Mouse (Mus musculus): ENCODE measurements around the gene Cd247. TPM values are rescaled to one million over a fixed set of nuclear protein-coding genes. Genes with fewer than 3 reads are reported as not detected.

Gene Cd247
- polyA plus RNA-seq, 1 experiment from 2014 or later, result 1.3 TPM

DNA sequence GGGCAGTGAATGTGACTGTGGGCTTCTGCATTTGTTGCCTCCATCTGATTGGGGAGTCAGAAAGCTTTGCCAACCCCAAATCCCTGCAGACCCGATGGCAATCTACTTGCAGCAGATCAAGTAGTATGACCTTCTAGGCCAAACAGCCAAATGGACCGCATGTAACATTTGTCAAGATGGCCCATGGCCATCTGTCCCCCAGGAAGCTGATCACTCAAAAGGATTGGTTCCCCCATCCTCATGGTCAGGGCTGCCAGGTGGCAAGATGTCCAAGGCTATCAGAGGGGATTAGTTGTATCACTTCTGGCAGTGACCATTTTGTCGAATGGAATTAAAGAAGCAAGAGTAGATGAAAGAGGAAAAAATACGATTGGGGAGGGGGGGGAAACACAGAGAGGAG lies 50.7 kb downstream of the Cd247 start:
- H3K4me3 ChIP-seq (ENCODE audit: low read depth, low read length), result no peak overlapping the region
- no peaks in the 10 kb centered on the region for H3K9me3 ChIP-seq (replicated peaks; ENCODE audit: control insufficient read depth, low read length, poor library complexity, severe bottlenecking)
- no peak overlapping the region for H3K27ac ChIP-seq (ENCODE audit: low read length)
- WGBS, result 57% methylated on average over 4 of the region's 4 CpGs
- no peak overlapping the region for H3K4me2 ChIP-seq (ENCODE audit: low read length)
- peaks cover 7% of the 10 kb centered on the region; the same call in 1 of the 2 replicates for H3K27me3 ChIP-seq (ENCODE audit: control insufficient read depth, insufficient read depth, low read depth, low read length)
- no peak for ATAC-seq
- H3K4me1 ChIP-seq (ENCODE audit: control insufficient read depth, insufficient read depth, low read length), result peaks cover 36% of the 10 kb centered on the region
- no peaks in the 10 kb centered on the region for H3K36me3 ChIP-seq (ENCODE audit: control insufficient read depth, insufficient read depth, low read length)
- H3K9ac ChIP-seq (ENCODE audit: low read depth, low read length), result no peak overlapping the region

DNA sequence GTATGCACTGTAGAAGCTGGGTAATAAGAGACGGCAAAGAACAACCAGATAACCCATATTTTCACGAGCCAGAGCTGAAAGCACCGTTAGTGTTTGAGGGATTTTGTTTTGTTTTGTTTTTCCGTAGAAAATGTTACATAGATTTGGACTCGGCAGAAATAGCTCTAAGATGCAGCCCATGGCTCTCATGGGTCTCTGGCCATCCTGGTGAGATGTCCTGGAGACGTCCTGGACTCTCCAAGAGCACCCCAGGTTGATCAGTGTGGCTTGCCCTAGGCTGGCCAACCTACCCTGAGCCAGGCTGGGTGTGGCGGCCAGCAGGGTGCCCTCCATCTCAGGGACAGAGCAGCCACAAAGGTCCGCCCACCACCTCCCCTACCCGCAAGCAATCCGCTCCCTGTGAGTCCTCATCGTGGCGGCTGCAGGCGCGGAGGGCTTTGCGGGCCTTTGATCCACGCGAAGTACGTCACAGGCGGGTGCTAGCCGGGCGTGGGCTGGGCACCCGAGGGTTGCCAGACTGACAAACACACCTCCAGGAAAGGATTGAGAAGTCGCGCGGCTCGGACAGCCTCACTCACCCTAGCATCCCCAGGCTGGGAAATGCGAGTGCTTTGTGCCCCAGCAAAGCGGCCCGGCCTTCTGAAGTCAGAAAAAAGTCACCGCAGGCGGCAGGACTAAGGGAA lies 52.2 kb downstream of the Cd247 start:
- peaks cover 9% of the 10 kb centered on the region for H3K27me3 ChIP-seq (ENCODE audit: control insufficient read depth, insufficient read depth, low read depth, low read length)
- no peaks in the 10 kb centered on the region for H3K36me3 ChIP-seq (ENCODE audit: control insufficient read depth, insufficient read depth, low read length)
- peak overlapping the region; percentile 35 for H3K4me3 ChIP-seq (ENCODE audit: low read depth, low read length)
- WGBS, result 11% methylated on average over 31 of the region's 31 CpGs
- H3K27ac ChIP-seq (ENCODE audit: low read length), result peak overlapping the region; percentile 41; the same call in 1 of the 2 replicates
- peak overlapping the region; percentile 67 for H3K4me2 ChIP-seq (ENCODE audit: low read length)
- H3K9me3 ChIP-seq (replicated peaks; ENCODE audit: control insufficient read depth, low read length, poor library complexity, severe bottlenecking), result no peaks in the 10 kb centered on the region
- H3K4me1 ChIP-seq (ENCODE audit: control insufficient read depth, insufficient read depth, low read length), result peaks cover 39% of the 10 kb centered on the region
- peak; percentile 16; the same call in 1 of the 2 replicates for ATAC-seq
- H3K9ac ChIP-seq (ENCODE audit: low read depth, low read length), result peak overlapping the region; percentile 66

DNA sequence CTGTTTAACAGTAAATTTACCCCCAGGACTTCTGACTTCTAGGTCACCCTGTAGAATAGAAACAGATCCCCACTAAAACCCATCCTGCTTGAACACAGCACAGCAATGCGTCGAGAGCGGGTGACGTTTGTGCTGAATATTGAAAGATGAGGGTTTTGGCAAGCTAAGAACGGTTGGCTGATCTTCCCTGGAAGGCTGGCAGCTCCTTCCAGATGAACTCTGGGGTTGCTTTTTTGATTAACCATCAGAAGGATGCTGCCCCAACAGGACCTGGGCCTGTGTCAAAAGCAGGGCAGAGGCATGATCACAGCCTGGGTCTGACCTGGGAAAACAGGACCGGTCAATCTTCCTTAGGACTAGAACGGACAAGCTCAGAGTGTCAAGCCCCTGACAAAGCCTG lies 53.7 kb downstream of the Cd247 start:
- no peaks in the 10 kb centered on the region for H3K9me3 ChIP-seq (replicated peaks; ENCODE audit: control insufficient read depth, low read length, poor library complexity, severe bottlenecking)
- H3K4me1 ChIP-seq (ENCODE audit: control insufficient read depth, insufficient read depth, low read length), result peaks cover 29% of the 10 kb centered on the region
- WGBS, result 67% methylated on average over 7 of the region's 7 CpGs
- H3K9ac ChIP-seq (ENCODE audit: low read depth, low read length), result no peak overlapping the region
- H3K27me3 ChIP-seq (ENCODE audit: control insufficient read depth, insufficient read depth, low read depth, low read length), result peaks cover 16% of the 10 kb centered on the region
- H3K36me3 ChIP-seq (ENCODE audit: control insufficient read depth, insufficient read depth, low read length), result no peaks in the 10 kb centered on the region
- no peak overlapping the region for H3K4me2 ChIP-seq (ENCODE audit: low read length)
- H3K4me3 ChIP-seq (ENCODE audit: low read depth, low read length), result no peak overlapping the region
- H3K27ac ChIP-seq (ENCODE audit: low read length), result no peak overlapping the region
- no peak for ATAC-seq

DNA sequence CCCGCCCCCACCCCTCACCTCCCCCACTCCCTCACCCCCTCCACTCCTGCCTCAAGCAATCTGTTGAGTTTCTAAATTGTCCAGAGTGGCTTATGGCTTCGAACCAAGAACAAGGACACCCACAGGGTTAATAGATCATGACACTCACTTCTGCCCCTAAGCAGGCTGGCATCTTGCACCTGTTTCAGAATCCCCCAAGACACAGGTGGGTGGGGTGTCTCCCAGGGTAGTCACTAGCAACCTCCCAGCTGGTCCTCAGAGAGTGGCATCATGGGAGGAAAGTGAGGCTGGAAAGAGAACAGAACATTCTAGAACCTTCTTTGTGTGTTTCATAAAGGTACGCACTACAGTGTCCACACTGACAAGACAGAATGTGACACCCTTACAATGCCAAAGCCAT lies 55.1 kb downstream of the Cd247 start:
- no peak for ATAC-seq
- H3K4me1 ChIP-seq (ENCODE audit: control insufficient read depth, insufficient read depth, low read length), result peaks cover 20% of the 10 kb centered on the region
- no peaks in the 10 kb centered on the region for H3K9me3 ChIP-seq (replicated peaks; ENCODE audit: control insufficient read depth, low read length, poor library complexity, severe bottlenecking)
- H3K4me2 ChIP-seq (ENCODE audit: low read length), result no peak overlapping the region
- 71% methylated on average over 3 of the region's 3 CpGs for WGBS
- H3K27me3 ChIP-seq (ENCODE audit: control insufficient read depth, insufficient read depth, low read depth, low read length), result peaks cover 16% of the 10 kb centered on the region
- no peaks in the 10 kb centered on the region for H3K36me3 ChIP-seq (ENCODE audit: control insufficient read depth, insufficient read depth, low read length)
- no peak overlapping the region for H3K4me3 ChIP-seq (ENCODE audit: low read depth, low read length)
- no peak overlapping the region for H3K9ac ChIP-seq (ENCODE audit: low read depth, low read length)
- H3K27ac ChIP-seq (ENCODE audit: low read length), result no peak overlapping the region

DNA sequence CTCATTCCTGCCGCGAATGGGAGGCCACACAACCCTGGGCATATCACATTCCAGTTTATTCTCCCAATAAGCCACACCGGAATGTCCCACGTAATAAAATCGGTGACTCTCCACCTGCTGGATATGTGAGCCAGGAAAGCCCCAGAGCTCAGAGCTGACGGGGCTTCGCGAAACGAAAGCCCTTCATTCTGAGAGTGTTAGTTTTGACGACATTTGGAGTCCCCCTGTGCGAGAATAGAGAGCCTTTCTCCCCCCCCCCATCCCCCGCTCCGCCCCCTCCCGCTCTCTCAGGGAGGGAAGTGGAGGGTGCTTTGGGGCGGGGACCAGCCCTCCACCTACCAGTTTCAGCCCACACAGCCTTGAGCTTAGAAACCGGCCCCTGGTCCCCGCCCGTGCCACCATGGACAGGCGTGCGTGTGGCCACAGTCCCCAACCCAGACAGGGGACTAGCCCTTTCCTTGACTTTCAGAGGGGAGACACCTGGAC lies 56.0 kb downstream of the Cd247 start:
- peak; percentile 57; the same call in 1 of the 2 replicates for ATAC-seq
- 2% methylated on average over 17 of the region's 20 CpGs for WGBS
- H3K27me3 ChIP-seq (ENCODE audit: control insufficient read depth, insufficient read depth, low read depth, low read length), result peaks cover 16% of the 10 kb centered on the region

DNA sequence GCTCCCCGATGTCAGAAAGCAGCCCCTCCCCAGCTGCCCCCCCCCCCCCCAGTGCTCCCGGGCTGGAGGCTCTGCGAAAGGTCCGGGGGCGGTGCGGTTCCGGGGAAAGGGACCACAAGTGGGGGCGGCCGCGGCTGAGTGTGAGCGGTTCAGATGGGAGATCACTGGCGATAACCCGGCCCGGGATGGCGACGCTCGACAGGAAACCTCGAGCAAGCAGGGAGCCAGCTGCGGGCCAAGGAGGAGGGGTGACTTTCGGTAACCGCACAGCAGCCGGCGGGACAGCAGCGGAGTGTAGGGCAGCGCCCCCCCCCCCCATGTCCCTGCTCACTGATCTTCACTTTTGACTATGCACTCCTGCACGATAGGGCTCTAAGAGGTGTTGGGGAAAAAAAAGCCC lies 56.5 kb downstream of the Cd247 start:
- Histone ChIP-seq H3K27me3 (ENCODE audit: control insufficient read depth, insufficient read depth, low read depth, low read length) (peaks cover 12% of the 10 kb centered on the region), H3K4me3 (ENCODE audit: low read depth, low read length) (peak overlapping the region; percentile 52), H3K36me3 (ENCODE audit: control insufficient read depth, insufficient read depth, low read length) (no peaks in the 10 kb centered on the region), H3K9me3 (replicated peaks; ENCODE audit: control insufficient read depth, low read length, poor library complexity, severe bottlenecking) (no peaks in the 10 kb centered on the region), H3K9ac (ENCODE audit: low read depth, low read length) (peak overlapping the region; percentile 71), H3K4me1 (ENCODE audit: control insufficient read depth, insufficient read depth, low read length) (peaks cover 20% of the 10 kb centered on the region), H3K4me2 (ENCODE audit: low read length) (peak overlapping the region; percentile 100), H3K27ac (ENCODE audit: low read length) (no peak overlapping the region)
- ATAC-seq, result 0 out of 2 replicates have a peak, but pooled peaks have one; percentile 10
- under 1% methylated on average over 26 of the region's 26 CpGs for WGBS

More for the DNA sequence above, 56.0 kb downstream of the Cd247 start:
- H3K9ac ChIP-seq (ENCODE audit: low read depth, low read length), result peak overlapping the region; percentile 71
- H3K4me2 ChIP-seq (ENCODE audit: low read length), result peak overlapping the region; percentile 100
- peak overlapping the region; percentile 52 for H3K4me3 ChIP-seq (ENCODE audit: low read depth, low read length)
- H3K9me3 ChIP-seq (replicated peaks; ENCODE audit: control insufficient read depth, low read length, poor library complexity, severe bottlenecking), result no peaks in the 10 kb centered on the region
- H3K27ac ChIP-seq (ENCODE audit: low read length), result no peak overlapping the region
- H3K36me3 ChIP-seq (ENCODE audit: control insufficient read depth, insufficient read depth, low read length), result no peaks in the 10 kb centered on the region
- H3K4me1 ChIP-seq (ENCODE audit: control insufficient read depth, insufficient read depth, low read length), result peaks cover 20% of the 10 kb centered on the region

DNA sequence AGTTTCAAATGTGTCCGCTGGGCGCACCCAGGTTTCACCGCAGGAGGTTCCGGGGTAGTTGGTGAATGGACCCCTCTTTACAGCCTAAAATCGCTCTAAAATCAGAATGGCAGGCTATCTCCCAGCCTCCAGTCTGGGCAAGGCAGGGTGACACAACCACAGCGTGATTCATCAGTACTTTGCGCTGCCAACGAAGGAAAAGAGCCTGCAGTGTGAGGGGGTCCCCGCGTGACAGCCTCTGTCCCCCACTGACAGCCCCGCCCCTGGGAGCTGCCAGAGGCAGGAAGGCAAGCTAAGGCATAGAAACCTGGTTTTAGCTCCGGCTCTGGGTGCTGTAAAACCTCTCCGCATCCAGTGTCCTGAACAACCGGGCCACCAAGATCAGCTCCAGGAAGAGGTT lies 56.9 kb downstream of the Cd247 start:
- Histone ChIP-seq H3K9ac (ENCODE audit: low read depth, low read length) (peak overlapping the region; percentile 71), H3K27me3 (ENCODE audit: control insufficient read depth, insufficient read depth, low read depth, low read length) (peaks cover 10% of the 10 kb centered on the region), H3K4me1 (ENCODE audit: control insufficient read depth, insufficient read depth, low read length) (peaks cover 20% of the 10 kb centered on the region), H3K27ac (ENCODE audit: low read length) (no peak overlapping the region), H3K36me3 (ENCODE audit: control insufficient read depth, insufficient read depth, low read length) (no peaks in the 10 kb centered on the region), H3K4me3 (ENCODE audit: low read depth, low read length) (peak overlapping the region; percentile 52), H3K4me2 (ENCODE audit: low read length) (peak overlapping the region; percentile 100), H3K9me3 (replicated peaks; ENCODE audit: control insufficient read depth, low read length, poor library complexity, severe bottlenecking) (no peaks in the 10 kb centered on the region)
- ATAC-seq, result no peak
- 11% methylated on average over 14 of the region's 14 CpGs for WGBS

DNA sequence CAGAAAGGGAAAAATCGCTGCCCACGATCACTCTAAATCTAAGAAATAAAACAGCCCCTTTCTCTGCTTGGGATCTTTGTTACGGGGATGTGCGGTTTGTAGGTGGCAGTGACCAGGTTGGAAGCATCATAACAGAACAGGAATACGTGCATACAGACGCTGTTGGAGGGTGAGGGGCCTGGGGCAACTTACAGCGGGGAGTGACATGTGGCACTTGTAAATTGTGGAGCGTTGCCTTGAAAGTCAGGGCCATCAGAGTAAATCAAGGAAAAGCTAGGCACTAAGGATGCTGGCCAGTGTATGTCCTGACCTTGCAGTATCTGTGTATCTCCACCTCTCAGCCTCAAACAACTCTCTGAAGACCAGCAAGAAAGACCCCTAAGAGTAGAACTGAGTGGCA lies 59.9 kb downstream of the Cd247 start:
- WGBS, result 89% methylated on average over 8 of the region's 8 CpGs
- H3K4me1 ChIP-seq (ENCODE audit: control insufficient read depth, insufficient read depth, low read length), result peaks cover 16% of the 10 kb centered on the region
- no peaks in the 10 kb centered on the region for H3K36me3 ChIP-seq (ENCODE audit: control insufficient read depth, insufficient read depth, low read length)
- no peak overlapping the region for H3K27ac ChIP-seq (ENCODE audit: low read length)
- H3K4me2 ChIP-seq (ENCODE audit: low read length), result no peak overlapping the region
- ATAC-seq, result no peak
- H3K9me3 ChIP-seq (replicated peaks; ENCODE audit: control insufficient read depth, low read length, poor library complexity, severe bottlenecking), result no peaks in the 10 kb centered on the region
- no peak overlapping the region for H3K9ac ChIP-seq (ENCODE audit: low read depth, low read length)
- H3K4me3 ChIP-seq (ENCODE audit: low read depth, low read length), result no peak overlapping the region
- peaks cover 8% of the 10 kb centered on the region for H3K27me3 ChIP-seq (ENCODE audit: control insufficient read depth, insufficient read depth, low read depth, low read length)

DNA sequence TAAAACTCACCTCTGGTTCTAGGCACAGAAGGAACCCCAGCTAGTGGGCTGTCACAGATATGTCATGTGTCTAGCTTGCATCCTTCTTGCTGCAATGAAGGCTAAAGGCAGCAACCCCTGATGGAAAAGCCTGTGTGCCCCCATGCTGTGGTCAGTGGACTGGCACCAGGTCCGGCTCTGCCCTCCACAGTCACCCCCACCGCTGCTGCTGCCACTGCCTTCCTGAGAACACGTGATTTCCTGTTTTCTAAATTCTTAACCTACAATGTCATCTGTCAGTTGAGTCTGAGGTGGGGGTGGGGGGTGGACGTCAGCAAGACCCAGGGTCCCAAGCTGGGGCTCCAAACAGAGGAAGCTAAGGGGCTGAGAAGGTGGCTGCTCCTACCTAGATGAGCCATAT lies 60.4 kb downstream of the Cd247 start:
- H3K9me3 ChIP-seq (replicated peaks; ENCODE audit: control insufficient read depth, low read length, poor library complexity, severe bottlenecking), result no peaks in the 10 kb centered on the region
- no peak overlapping the region for H3K27ac ChIP-seq (ENCODE audit: low read length)
- no peak overlapping the region for H3K4me2 ChIP-seq (ENCODE audit: low read length)
- no peak overlapping the region for H3K4me3 ChIP-seq (ENCODE audit: low read depth, low read length)
- H3K9ac ChIP-seq (ENCODE audit: low read depth, low read length), result no peak overlapping the region
- peaks cover 8% of the 10 kb centered on the region for H3K27me3 ChIP-seq (ENCODE audit: control insufficient read depth, insufficient read depth, low read depth, low read length)
- no peaks in the 10 kb centered on the region for H3K36me3 ChIP-seq (ENCODE audit: control insufficient read depth, insufficient read depth, low read length)
- H3K4me1 ChIP-seq (ENCODE audit: control insufficient read depth, insufficient read depth, low read length), result peaks cover 16% of the 10 kb centered on the region
- WGBS, result 79% methylated on average over 4 of the region's 4 CpGs
- no peak for ATAC-seq

Data from midbrain, embryonic 16.5 days (tissue).